Mouse (Mus musculus): ENCODE results near the gene Zbtb7b. TPM values are rescaled to one million over a fixed set of nuclear protein-coding genes. Genes with fewer than 3 reads are reported as not detected.
"Not testable (repeated sequence)": the region's sequence is repeated elsewhere in the genome, so short reads cannot be mapped to it uniquely, and the experiment has no call there.

Gene Zbtb7b
- polyA plus RNA-seq, 1 experiment from 2014 or later, result 1.7 TPM

DNA sequence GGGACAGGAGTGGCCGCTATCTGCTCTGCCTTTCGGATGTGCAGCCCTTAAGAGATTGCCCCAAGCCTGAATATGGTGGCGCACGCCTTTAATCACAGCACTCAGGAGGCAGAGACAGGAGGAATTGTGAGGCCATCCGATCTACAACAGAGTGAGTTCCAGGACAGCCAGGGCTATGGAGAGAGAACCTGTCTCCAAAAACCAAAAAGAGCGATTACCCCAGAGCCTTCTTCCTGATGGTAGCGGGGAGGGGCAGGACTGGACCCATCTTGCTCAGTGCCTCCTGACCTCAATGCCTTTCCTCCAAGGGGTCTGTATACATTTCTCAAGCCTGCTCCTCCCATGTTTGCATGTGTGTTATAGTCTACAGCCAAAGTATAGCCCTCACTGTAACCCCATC is 34.4 kb upstream of the Zbtb7b start:
- H3K9ac ChIP-seq (ENCODE audit: low read length); ATAC-seq (replicated peaks; ENCODE audit: extremely low read depth, insufficient read depth, low FRiP score); H3K27me3 ChIP-seq (ENCODE audit: control insufficient read depth, insufficient read depth, low read length); H3K4me1 ChIP-seq (ENCODE audit: control insufficient read depth, insufficient read depth, low read length); H3K4me2 ChIP-seq (ENCODE audit: low read depth, low read length); H3K27ac ChIP-seq (ENCODE audit: low read length); H3K9me3 ChIP-seq (replicated peaks; ENCODE audit: control insufficient read depth, low read length); H3K4me3 ChIP-seq (ENCODE audit: low read length): not testable (repeated sequence)
- peaks cover 42% of the 10 kb centered on the region for H3K36me3 ChIP-seq (ENCODE audit: control insufficient read depth, insufficient read depth)
- WGBS, result 86% methylated on average over 7 of the region's 7 CpGs

DNA sequence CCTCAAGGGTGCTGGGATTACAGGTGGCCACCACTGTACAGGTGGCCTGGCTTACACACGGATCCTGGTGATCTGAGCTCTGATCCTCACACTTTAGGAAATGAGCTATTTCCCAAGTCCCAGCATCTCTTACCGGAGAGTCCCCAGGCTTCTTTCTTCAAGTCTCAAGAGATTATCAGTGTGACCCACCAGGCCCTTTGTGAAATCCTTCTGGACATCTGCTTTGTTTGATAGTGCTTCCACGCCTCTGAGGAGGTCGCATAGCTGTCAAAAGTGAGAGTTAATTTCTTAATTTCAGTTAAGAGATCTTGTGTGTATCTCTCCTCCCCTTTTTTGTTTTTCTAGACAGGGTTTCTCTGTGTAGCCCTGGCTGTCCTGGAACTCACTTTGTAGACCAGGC is 31.3 kb upstream of the Zbtb7b start:
- 79% methylated on average over 4 of the region's 4 CpGs for WGBS
- no peak overlapping the region for H3K4me3 ChIP-seq (ENCODE audit: low read length)
- ATAC-seq (replicated peaks; ENCODE audit: extremely low read depth, insufficient read depth, low FRiP score), result no peak
- H3K9me3 ChIP-seq (replicated peaks; ENCODE audit: control insufficient read depth, low read length), result no peaks in the 10 kb centered on the region
- peaks cover 17% of the 10 kb centered on the region for H3K4me1 ChIP-seq (ENCODE audit: control insufficient read depth, insufficient read depth, low read length)
- no peaks in the 10 kb centered on the region for H3K27me3 ChIP-seq (ENCODE audit: control insufficient read depth, insufficient read depth, low read length)
- no peak overlapping the region for H3K27ac ChIP-seq (ENCODE audit: low read length)
- no peak overlapping the region for H3K9ac ChIP-seq (ENCODE audit: low read length)
- H3K36me3 ChIP-seq (ENCODE audit: control insufficient read depth, insufficient read depth), result peaks cover 28% of the 10 kb centered on the region
- no peak overlapping the region for H3K4me2 ChIP-seq (ENCODE audit: low read depth, low read length)

- Histone ChIP-seq H3K9me3 (replicated peaks; ENCODE audit: control insufficient read depth, low read length) (no peaks in the 10 kb centered on the region), H3K9ac (ENCODE audit: low read length) (no peak overlapping the region), H3K27ac (ENCODE audit: low read length) (no peak overlapping the region), H3K36me3 (ENCODE audit: control insufficient read depth, insufficient read depth) (peaks cover 28% of the 10 kb centered on the region), H3K4me1 (ENCODE audit: control insufficient read depth, insufficient read depth, low read length) (peaks cover 22% of the 10 kb centered on the region), H3K4me3 (ENCODE audit: low read length) (no peak overlapping the region), H3K4me2 (ENCODE audit: low read depth, low read length) (no peak overlapping the region), H3K27me3 (ENCODE audit: control insufficient read depth, insufficient read depth, low read length) (no peaks in the 10 kb centered on the region)
- no peak for ATAC-seq (replicated peaks; ENCODE audit: extremely low read depth, insufficient read depth, low FRiP score)
- WGBS, result 77% methylated on average over 5 of the region's 5 CpGs
These were observed 30.6 kb upstream of the Zbtb7b start for GRCm38 (mm10) chr3:89425141-89425525.

DNA sequence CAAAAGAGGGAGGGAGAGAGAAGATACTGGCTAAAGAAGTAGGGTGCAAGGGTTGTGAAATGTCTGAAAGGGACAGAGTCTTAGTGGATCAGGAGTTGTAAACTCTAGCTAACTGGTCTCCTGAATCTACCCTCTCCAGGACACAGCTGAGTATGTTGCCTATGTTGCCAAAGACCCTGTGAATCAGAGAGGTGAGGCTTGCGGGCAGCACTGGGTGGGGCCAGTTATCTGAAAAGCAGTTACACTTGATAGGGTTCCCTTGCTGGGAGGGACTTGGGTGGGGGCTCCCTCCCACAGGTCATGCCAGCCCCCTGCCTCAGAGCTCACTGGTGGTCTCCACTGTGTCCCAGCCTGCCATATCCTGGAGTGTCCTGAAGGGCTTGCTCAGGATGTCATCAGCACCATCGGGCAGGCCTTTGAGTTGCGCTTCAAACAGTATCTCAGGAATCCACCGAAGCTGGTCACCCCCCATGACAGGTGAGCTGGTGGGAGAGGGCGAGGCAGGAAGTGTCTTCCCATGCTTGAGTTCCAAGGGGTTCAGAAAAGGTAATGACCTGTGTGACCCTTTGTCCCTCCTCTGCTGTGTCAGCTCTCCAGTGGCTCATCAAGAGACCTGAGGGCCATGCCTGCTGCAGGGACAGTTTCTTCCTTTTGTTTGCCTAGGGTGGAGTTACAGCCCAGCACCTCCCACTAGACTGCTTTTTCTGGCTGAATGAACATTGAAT is 30.0 kb upstream of the Zbtb7b start:
- Histone ChIP-seq H3K4me3 (ENCODE audit: low read length) (no peak overlapping the region), H3K4me2 (ENCODE audit: low read depth, low read length) (no peak overlapping the region), H3K27me3 (ENCODE audit: control insufficient read depth, insufficient read depth, low read length) (no peaks in the 10 kb centered on the region), H3K27ac (ENCODE audit: low read length) (no peak overlapping the region), H3K4me1 (ENCODE audit: control insufficient read depth, insufficient read depth, low read length) (peaks cover 25% of the 10 kb centered on the region), H3K9me3 (replicated peaks; ENCODE audit: control insufficient read depth, low read length) (no peaks in the 10 kb centered on the region), H3K36me3 (ENCODE audit: control insufficient read depth, insufficient read depth) (peaks cover 28% of the 10 kb centered on the region), H3K9ac (ENCODE audit: low read length) (no peak overlapping the region)
- ATAC-seq (replicated peaks; ENCODE audit: extremely low read depth, insufficient read depth, low FRiP score), result no peak
- whole genome bisulfite sequencing, result 87% methylated on average over 5 of the region's 5 CpGs

GRCm38 (mm10) chr3:89422556-89423205 is 28.1 kb upstream of the Zbtb7b start:
- no peaks in the 10 kb centered on the region for H3K9me3 ChIP-seq (replicated peaks; ENCODE audit: control insufficient read depth, low read length)
- WGBS, result 61% methylated on average over 6 of the region's 6 CpGs
- H3K36me3 ChIP-seq (ENCODE audit: control insufficient read depth, insufficient read depth), result peaks cover 23% of the 10 kb centered on the region
- ATAC-seq (replicated peaks; ENCODE audit: extremely low read depth, insufficient read depth, low FRiP score), result no peak
- peak overlapping the region; percentile 85 for H3K4me2 ChIP-seq (ENCODE audit: low read depth, low read length)
- H3K4me3 ChIP-seq (ENCODE audit: low read length), result peak overlapping the region; percentile 56
- no peaks in the 10 kb centered on the region for H3K27me3 ChIP-seq (ENCODE audit: control insufficient read depth, insufficient read depth, low read length)
- H3K27ac ChIP-seq (ENCODE audit: low read length), result no peak overlapping the region
- H3K9ac ChIP-seq (ENCODE audit: low read length), result peak overlapping the region; percentile 72
- H3K4me1 ChIP-seq (ENCODE audit: control insufficient read depth, insufficient read depth, low read length), result peaks cover 25% of the 10 kb centered on the region

DNA sequence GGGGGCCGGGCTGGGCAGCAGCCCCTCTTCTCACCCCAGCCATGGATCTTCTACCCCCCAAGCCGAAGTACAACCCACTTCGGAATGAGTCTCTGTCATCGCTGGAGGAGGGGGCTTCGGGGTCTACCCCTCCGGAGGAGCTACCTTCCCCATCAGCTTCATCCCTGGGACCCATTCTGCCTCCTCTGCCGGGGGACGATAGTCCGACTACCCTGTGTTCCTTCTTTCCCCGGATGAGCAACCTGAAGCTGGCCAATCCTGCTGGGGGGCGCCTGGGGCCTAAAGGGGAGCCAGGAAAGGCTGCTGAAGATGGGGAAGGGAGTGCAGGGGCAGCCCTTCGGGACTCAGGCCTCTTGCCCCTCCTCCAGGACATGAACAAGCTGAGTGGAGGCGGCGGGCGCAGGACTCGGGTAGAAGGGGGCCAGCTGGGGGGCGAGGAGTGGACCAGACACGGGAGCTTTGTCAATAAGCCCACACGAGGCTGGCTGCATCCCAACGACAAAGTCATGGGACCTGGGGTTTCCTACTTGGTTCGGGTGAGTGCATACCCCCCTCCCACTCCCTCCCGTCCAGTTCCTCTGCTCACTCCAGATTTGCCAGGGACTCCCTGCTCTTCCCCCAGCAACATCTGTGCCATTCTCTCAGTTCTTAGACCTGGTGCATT is 27.4 kb upstream of the Zbtb7b start:
- H3K27me3 ChIP-seq (ENCODE audit: control insufficient read depth, insufficient read depth, low read length), result no peaks in the 10 kb centered on the region
- peak overlapping the region; percentile 100 for H3K27ac ChIP-seq (ENCODE audit: low read length)
- peaks cover 16% of the 10 kb centered on the region for H3K36me3 ChIP-seq (ENCODE audit: control insufficient read depth, insufficient read depth)
- H3K4me2 ChIP-seq (ENCODE audit: low read depth, low read length), result peak overlapping the region; percentile 85
- H3K4me3 ChIP-seq (ENCODE audit: low read length), result peak overlapping the region; percentile 56
- no peaks in the 10 kb centered on the region for H3K9me3 ChIP-seq (replicated peaks; ENCODE audit: control insufficient read depth, low read length)
- peak overlapping the region; percentile 72 for H3K9ac ChIP-seq (ENCODE audit: low read length)
- peaks cover 32% of the 10 kb centered on the region for H3K4me1 ChIP-seq (ENCODE audit: control insufficient read depth, insufficient read depth, low read length)
- ATAC-seq (replicated peaks; ENCODE audit: extremely low read depth, insufficient read depth, low FRiP score), result no peak
- 13% methylated on average over 22 of the region's 22 CpGs for WGBS

GRCm38 (mm10) chr3:89421002-89421774 is 26.6 kb upstream of the Zbtb7b start:
- Histone ChIP-seq H3K4me2 (ENCODE audit: low read depth, low read length) (peak overlapping the region; percentile 85), H3K4me1 (ENCODE audit: control insufficient read depth, insufficient read depth, low read length) (peaks cover 36% of the 10 kb centered on the region), H3K9me3 (replicated peaks; ENCODE audit: control insufficient read depth, low read length) (no peaks in the 10 kb centered on the region), H3K4me3 (ENCODE audit: low read length) (peak overlapping the region; percentile 56), H3K27me3 (ENCODE audit: control insufficient read depth, insufficient read depth, low read length) (no peaks in the 10 kb centered on the region), H3K9ac (ENCODE audit: low read length) (peak overlapping the region; percentile 72), H3K27ac (ENCODE audit: low read length) (peak overlapping the region; percentile 100), H3K36me3 (ENCODE audit: control insufficient read depth, insufficient read depth) (peaks cover 9% of the 10 kb centered on the region)
- WGBS, result 8% methylated on average over 11 of the region's 11 CpGs
- peak; percentile 67 for ATAC-seq (replicated peaks; ENCODE audit: extremely low read depth, insufficient read depth, low FRiP score)

- peak overlapping the region; percentile 56 for H3K4me3 ChIP-seq (ENCODE audit: low read length)
These were observed 25.8 kb upstream of the Zbtb7b start for GRCm38 (mm10) chr3:89420421-89420820.

More at GRCm38 (mm10) chr3:89420421-89420820, 25.8 kb upstream of the Zbtb7b start:
- peak overlapping the region; percentile 38 for H3K9ac ChIP-seq (ENCODE audit: low read length)
- peak overlapping the region; percentile 85 for H3K4me2 ChIP-seq (ENCODE audit: low read depth, low read length)
- peaks cover 12% of the 10 kb centered on the region for H3K36me3 ChIP-seq (ENCODE audit: control insufficient read depth, insufficient read depth)
- H3K9me3 ChIP-seq (replicated peaks; ENCODE audit: control insufficient read depth, low read length), result no peaks in the 10 kb centered on the region
- ATAC-seq (replicated peaks; ENCODE audit: extremely low read depth, insufficient read depth, low FRiP score), result no peak
- H3K4me1 ChIP-seq (ENCODE audit: control insufficient read depth, insufficient read depth, low read length), result peaks cover 36% of the 10 kb centered on the region
- H3K27ac ChIP-seq (ENCODE audit: low read length), result peak overlapping the region; percentile 100
- 41% methylated on average over 2 of the region's 2 CpGs for WGBS
- no peaks in the 10 kb centered on the region for H3K27me3 ChIP-seq (ENCODE audit: control insufficient read depth, insufficient read depth, low read length)
